Mouse (Mus musculus) cerebellum, adult 9-10 months (tissue): ENCODE results near the gene Rpl6.
A peak's percentile ranks its signal among the peaks of the same experiment; 100 is the strongest.
"Not testable (repeated sequence)": the region's sequence is repeated elsewhere in the genome, so short reads cannot be mapped to it uniquely, and the experiment has no call there.

Experiments
- DNase-seq: peaks from one replicate; pipeline ENCODE4 v3.0.0; 2022

Gene Rpl6

DNA sequence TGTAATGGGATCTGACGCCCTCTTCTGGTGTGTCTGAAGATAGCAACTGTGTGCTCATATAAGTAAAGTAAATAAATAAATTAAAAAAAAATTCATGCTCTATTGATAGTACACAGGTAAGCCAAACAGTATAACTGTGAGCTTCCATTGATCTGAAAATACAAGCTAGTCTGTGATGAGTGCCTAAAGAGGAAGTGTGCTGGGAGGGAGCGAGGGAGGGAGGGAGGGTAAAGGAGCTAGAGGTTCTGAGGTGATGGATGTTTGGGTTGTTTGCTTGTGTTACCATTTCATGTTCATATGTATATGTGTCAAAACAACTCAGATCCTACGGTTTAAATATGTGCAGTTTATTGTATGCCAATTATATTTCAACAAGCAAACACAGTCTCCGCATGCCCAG lies 22.6 kb downstream of the Rpl6 start:
- DNase-seq: no peak

GRCm38 (mm10) chr5:121227330-121227729 lies 23.0 kb downstream of the Rpl6 start:
- DNase-seq: not testable (repeated sequence)

- no peak for DNase-seq
Measured at GRCm38 (mm10) chr5:121229182-121229581, 24.9 kb downstream of the Rpl6 start.

DNA sequence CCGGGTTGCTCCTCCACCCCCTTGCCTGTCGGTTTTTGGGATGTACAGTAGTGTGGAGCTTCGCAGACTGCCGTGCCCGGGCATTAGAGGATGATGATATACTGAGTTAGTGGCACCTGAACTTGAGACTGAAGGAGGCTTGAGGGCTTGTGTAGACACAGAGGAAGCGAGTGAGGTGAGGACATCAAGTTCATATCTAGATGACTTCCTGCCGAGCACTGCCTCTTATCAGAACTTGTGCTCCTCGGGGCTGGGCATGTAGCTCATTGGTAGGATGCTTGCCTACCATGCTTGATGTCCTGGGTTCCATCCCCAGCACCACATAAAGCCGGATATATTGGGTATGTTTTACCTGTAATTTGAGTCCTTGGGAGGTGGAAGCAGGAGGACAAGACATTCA lies 26.5 kb downstream of the Rpl6 start:
- DNase-seq: no peak

DNA sequence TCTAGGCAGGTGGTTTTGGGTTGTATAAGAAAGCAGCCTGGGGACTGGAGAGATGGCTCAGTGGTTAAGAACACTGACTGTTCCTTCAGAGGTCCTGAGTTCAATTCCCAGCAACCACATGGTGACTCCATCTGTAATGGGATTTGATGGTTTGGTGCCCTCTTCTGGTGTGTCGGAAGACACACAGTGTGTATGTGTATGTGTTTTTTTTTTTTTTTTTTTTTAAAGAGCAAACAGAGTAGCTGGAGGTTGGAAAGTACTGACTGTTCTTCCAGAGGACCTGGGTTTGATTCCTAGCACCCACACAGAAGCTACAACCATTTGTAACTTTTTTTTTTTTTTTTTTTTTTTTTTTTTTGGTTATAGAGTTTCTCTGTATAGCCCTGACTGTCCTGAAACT lies 28.5 kb downstream of the Rpl6 start:
- no peak for DNase-seq

DNA sequence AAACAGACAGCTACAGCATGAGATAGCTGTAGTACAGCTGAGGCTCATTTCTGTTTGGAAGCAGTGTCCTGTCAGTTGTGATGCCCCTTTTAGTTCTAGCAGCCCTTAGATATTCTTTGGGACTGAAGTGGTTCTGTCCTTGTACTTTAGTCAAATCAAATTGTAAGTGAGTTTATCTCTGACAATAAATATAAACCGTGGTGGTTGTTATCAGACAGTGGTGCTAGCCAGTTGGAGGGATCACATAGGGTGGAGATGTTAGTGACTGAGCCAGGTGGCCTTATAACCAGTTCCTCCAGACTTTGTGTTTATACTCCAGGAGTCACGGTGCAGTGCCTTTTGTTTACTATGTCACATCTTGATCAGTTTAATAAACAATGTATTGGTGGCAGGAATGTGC lies 29.4 kb downstream of the Rpl6 start:
- DNase-seq: no peak

DNA sequence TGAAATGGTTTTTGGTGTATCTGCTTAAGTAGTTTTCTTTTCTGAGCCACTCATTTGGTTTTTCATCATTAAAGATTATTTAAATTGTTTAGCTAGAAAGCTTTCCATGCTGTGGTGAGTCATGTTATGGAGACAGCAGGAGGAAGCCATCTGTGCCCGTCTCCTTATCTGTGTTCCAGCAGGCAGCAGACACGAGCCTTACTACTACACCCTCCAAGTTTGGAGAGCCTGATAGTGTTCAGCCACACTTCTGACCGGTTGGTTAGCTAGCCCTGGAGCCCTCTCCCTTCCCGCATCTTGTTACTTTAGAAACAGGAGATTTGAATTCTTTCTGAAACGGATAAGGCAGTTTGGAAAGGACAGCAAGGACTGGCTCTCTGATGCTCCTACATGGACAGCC lies 31.9 kb downstream of the Rpl6 start:
- peak; percentile 74 for DNase-seq

- DNase-seq: peak; percentile 72
Measured at GRCm38 (mm10) chr5:121238208-121238607, 33.9 kb downstream of the Rpl6 start.

DNA sequence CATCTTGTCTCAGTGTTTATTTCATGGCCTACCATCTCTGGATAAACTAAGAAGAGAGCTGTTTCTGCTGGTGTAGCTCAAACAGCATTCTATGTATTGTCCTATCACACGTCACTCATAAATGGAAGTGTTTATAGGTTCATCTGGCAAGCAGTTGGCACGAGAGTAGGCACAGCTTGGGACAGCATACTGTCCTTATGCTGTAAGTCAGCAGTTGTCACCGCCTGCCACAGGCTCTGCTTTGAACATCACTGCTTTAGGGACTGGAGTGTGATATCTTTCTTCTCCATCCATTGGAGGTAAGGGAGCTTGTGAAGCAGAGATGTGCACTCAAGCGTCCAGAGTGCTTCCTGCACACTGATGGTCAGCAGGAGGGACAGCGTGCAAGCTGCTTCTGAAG lies 35.6 kb downstream of the Rpl6 start:
- DNase-seq: peak; percentile 80

- DNase-seq: no peak
Measured at GRCm38 (mm10) chr5:121241182-121241581, 36.9 kb downstream of the Rpl6 start.

GRCm38 (mm10) chr5:121242261-121242660 lies 38.0 kb downstream of the Rpl6 start:
- no peak for DNase-seq

GRCm38 (mm10) chr5:121242701-121243100 lies 38.4 kb downstream of the Rpl6 start:
- no peak for DNase-seq

GRCm38 (mm10) chr5:121243676-121244364 lies 39.5 kb downstream of the Rpl6 start:
- no peak for DNase-seq

- DNase-seq: no peak
Measured at GRCm38 (mm10) chr5:121244365-121244731, 40.1 kb downstream of the Rpl6 start.

DNA sequence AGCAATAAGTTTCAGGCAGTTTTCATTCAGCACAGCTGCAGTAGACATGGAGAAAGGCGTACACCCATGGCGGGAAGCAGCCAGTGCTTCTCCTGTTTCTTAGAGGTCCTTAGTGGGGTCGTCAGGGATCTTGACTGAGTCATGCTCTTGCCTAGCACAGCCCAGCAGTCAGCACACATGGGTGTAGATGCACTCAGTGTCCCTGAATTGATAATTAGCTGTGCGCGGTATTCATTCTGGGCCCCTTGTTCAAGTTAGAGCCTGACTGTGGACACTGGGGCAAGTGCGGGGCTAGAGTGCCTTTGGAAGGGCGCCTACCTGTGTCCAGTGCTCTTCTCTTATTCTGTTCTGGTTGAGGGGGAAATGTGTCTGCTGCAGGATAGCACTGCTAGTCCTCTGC lies 40.9 kb downstream of the Rpl6 start:
- DNase-seq: no peak

DNA sequence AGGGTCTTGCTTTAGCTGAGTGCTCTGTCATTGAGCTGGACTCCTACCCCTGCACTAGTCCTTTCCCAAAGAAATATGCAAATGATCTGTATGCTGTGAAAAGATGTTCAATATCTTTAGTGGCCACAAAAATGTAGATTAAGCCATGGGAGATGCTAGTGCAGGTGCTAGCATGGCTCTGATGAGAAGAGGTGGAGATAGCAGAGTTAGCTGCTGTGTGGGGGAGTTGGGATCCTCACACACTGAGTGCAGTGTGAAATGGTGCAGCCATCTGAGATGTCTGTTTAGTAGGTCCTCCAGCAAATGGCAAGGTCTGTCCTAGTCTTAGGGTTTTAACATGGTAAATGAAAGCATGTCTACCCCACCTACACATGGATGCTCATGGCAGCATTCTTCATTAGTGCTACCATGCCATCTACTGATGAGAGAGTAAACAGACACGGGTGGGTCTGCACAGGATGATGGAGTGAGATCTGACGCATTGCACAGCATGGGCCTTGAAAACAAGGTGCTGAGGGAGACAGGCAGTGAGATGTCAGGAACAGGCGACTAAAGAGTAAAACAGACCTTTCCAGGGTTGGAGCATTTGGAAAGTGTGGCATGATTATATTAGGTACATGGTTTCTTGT lies 44.6 kb downstream of the Rpl6 start:
- DNase-seq: no peak

- no peak for DNase-seq
Measured at GRCm38 (mm10) chr5:121249693-121250092, 45.4 kb downstream of the Rpl6 start.

GRCm38 (mm10) chr5:121251813-121252212 lies 47.5 kb downstream of the Rpl6 start:
- DNase-seq: no peak

- DNase-seq: peak; percentile 89
Measured at GRCm38 (mm10) chr5:121253816-121254497, 49.7 kb downstream of the Rpl6 start.

DNA sequence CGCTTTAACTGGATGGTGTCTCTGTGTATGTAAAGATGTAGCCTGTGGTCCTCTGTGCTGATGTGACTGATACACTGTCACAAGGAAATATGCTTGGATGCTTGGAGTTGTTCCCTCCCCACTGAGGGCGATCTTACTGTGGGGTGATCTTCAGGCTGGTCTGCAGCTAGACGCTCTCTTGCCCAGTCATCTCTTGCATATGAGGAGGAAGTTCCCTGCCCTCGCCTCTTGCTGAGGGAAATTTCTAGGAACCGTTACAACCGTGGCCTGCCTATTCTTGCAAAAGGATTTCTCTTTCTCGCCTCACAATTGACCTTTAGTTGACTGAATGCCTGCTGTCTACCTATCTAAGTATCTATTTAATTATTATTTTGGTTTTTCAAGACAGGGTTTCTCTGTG lies 50.7 kb downstream of the Rpl6 start:
- DNase-seq: no peak
